Mouse (Mus musculus) lung, postnatal 0 days (tissue): ENCODE data around the gene Lrp1. TPM values are rescaled to one million over a fixed set of nuclear protein-coding genes. Genes with fewer than 3 reads are reported as not detected.

Experiments
- ATAC-seq: fragments of 200-750 bp; cut with Nextera tagmentation; 2 replicates; pipeline ENCODE4 v1.8.0; 2017; ENCODE audit warnings: moderate library complexity
- DNase-seq: peaks from one replicate; pipeline ENCODE4 v3.0.0-alpha.2; 2016; ENCODE audit warnings: low spot score
- H3K27ac ChIP-seq: fragments of 300-500 bp; sonication (generic); 2 replicates; pipeline ENCODE4 v1.5.1; 2014; ENCODE audit warnings: antibody characterized with exemption, mild to moderate bottlenecking, low read length, mixed read lengths
- H3K27me3 ChIP-seq: fragments of 300-500 bp; sonication (generic); replicated peaks from 2 replicates; pipeline ENCODE4 v1.6.1; 2014; ENCODE audit warnings: low read length, mixed read lengths; ENCODE audit not compliant: insufficient read depth
- H3K36me3 ChIP-seq: fragments of 300-500 bp; sonication (generic); 2 replicates; pipeline ENCODE4 v1.6.1; 2014; ENCODE audit warnings: low read length, mixed read lengths; ENCODE audit not compliant: insufficient read depth
- H3K4me1 ChIP-seq: fragments of 300-500 bp; sonication (generic); 2 replicates; pipeline ENCODE4 v1.6.1; 2014; ENCODE audit warnings: antibody characterized with exemption, low read depth, low read length, mixed read lengths; ENCODE audit not compliant: insufficient read depth
- H3K4me2 ChIP-seq: fragments of 300-500 bp; sonication (generic); replicated peaks from 2 replicates; pipeline ENCODE4 v1.6.1; 2014; ENCODE audit warnings: low read depth, mild to moderate bottlenecking, low read length, moderate library complexity, mixed read lengths
- H3K4me3 ChIP-seq: fragments of 300-500 bp; sonication (generic); 2 replicates; pipeline ENCODE4 v1.5.1; 2014; ENCODE audit warnings: low read depth, low read length
- H3K9ac ChIP-seq: fragments of 300-500 bp; sonication (generic); replicated peaks from 2 replicates; pipeline ENCODE4 v1.6.1; 2014; ENCODE audit warnings: low read depth, mild to moderate bottlenecking
- H3K9me3 ChIP-seq: fragments of 300-500 bp; sonication (generic); 2 replicates; pipeline ENCODE4 v1.6.1; 2016; ENCODE audit warnings: low read length, mixed read lengths
- CTCF ChIP-seq: IDR thresholded peaks from 2 replicates; pipeline ENCODE4 v1.5.1; 2016; ENCODE audit warnings: antibody characterized with exemption, mild to moderate bottlenecking
- EP300 ChIP-seq: IDR thresholded peaks from 2 replicates; pipeline ENCODE4 v1.6.1; 2016; ENCODE audit warnings: antibody characterized with exemption, mild to moderate bottlenecking, control low read depth
- WGBS: fragments of 180-500 bp; shearing (Covaris S2); extraction: QIAGEN DNeasy Blood & Tissue Kit; methylation state at CpG from one replicate; pipeline ENCODE4 v1.1.7; 2014; 5-methylcytosine and 5-hydroxymethylcytosine counted together
- polyA plus RNA-seq: library from polyadenylated mRNA; unstranded; fragments of >200 nt; fragmentation: Nextera tagmentation; extraction: Ambion mirVana; gene quantifications from 2 replicates; pipeline ENCODE4 v1.2.1, GENCODE M21; 2015

Gene Lrp1
- polyA plus RNA-seq, 1 experiment from 2014 or later, result 71.0 TPM

- Histone ChIP-seq H3K4me1 (peaks cover 4% of the 10 kb centered on the region; the same call in 1 of the 2 replicates), H3K9me3 (no peaks in the 10 kb centered on the region), H3K9ac (0 out of 2 replicates have a peak within 1 kb of the TSS, but pooled peaks have one; percentile 2), H3K36me3 (no peaks in the 10 kb centered on the region; the same call in 1 of the 2 replicates), H3K27ac (no peak within 1 kb of the TSS), H3K4me2 (peak within 1 kb of the TSS; percentile 68), H3K4me3 (peak within 1 kb of the TSS; percentile 41), H3K27me3 (peaks cover 60% of the 10 kb centered on the region)
- WGBS, result under 1% methylated on average over 55 of the region's 78 CpGs
- peak; percentile 55 for ATAC-seq
- TF ChIP-seq EP300 (no peak), CTCF (no peak)
- peak; percentile 38 for DNase-seq
Measured at GRCm38 (mm10) chr10:127534036-127534928, 86.7 kb downstream of the Lrp1 start, which contains the start of gene Nxph4. TSS of gene Nxph4 (minus strand) at chr10:127534559.

- Histone ChIP-seq H3K36me3 (no peaks in the 10 kb centered on the region), H3K9me3 (no peaks in the 10 kb centered on the region), H3K4me3 (no peak overlapping the region), H3K27me3 (peaks cover 86% of the 10 kb centered on the region), H3K4me1 (peaks cover 8% of the 10 kb centered on the region; the same call in 1 of the 2 replicates), H3K4me2 (no peak overlapping the region), H3K9ac (no peak overlapping the region), H3K27ac (no peak overlapping the region)
- ATAC-seq, result no peak
- WGBS, result 8% methylated on average over 4 of the region's 4 CpGs
- no peak for TF ChIP-seq CTCF
- no peak for TF ChIP-seq EP300
- DNase-seq, result no peak
Measured at GRCm38 (mm10) chr10:127531548-127531947, 89.4 kb downstream of the Lrp1 start.

DNA sequence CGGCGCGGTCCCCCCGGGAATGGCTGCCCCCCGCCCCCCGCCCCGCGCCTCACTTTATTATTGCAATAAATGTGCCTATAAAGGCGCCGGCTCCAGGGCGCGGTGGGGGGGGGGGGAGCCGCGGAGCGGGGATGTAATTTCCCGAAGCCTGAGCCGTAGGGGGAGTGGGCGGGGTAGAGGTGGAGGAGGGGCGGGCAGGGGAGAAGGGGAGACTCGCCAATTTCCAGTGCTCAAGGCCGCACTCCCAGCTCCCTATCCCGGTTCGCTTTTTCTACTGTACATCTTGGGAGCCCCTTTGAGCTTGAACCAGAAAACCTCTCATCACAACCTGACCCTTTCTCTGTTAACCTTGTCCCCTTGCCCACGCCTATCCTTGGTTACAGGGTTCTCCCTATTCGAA lies 90.0 kb downstream of the Lrp1 start:
- H3K4me2 ChIP-seq, result no peak overlapping the region
- H3K27me3 ChIP-seq, result peaks cover 85% of the 10 kb centered on the region
- no peaks in the 10 kb centered on the region for H3K9me3 ChIP-seq
- H3K9ac ChIP-seq, result no peak overlapping the region
- no peak overlapping the region for H3K4me3 ChIP-seq
- 2% methylated on average over 15 of the region's 25 CpGs for WGBS
- TF ChIP-seq CTCF, result no peak
- no peak for TF ChIP-seq EP300
- H3K27ac ChIP-seq, result no peak overlapping the region
- H3K36me3 ChIP-seq, result no peaks in the 10 kb centered on the region
- ATAC-seq (no peak), DNase-seq (no peak)
- H3K4me1 ChIP-seq, result peaks cover 10% of the 10 kb centered on the region; the same call in 1 of the 2 replicates

- H3K9ac ChIP-seq, result no peak overlapping the region
- H3K9me3 ChIP-seq, result no peaks in the 10 kb centered on the region
- H3K4me1 ChIP-seq, result 0 out of 2 replicates have a peak, but pooled peaks cover 5% of the 10 kb centered on the region
- no peak overlapping the region for H3K27ac ChIP-seq
- no peaks in the 10 kb centered on the region for H3K36me3 ChIP-seq
- 8% methylated on average over 17 of the region's 17 CpGs for WGBS
- H3K4me2 ChIP-seq, result no peak overlapping the region
- peaks cover 75% of the 10 kb centered on the region for H3K27me3 ChIP-seq
- no peak for TF ChIP-seq EP300
- no peak for TF ChIP-seq CTCF
- DNase-seq (no peak), ATAC-seq (no peak)
- no peak overlapping the region for H3K4me3 ChIP-seq
Measured at GRCm38 (mm10) chr10:127527481-127527880, 93.5 kb downstream of the Lrp1 start.

GRCm38 (mm10) chr10:127526681-127527080 lies 94.3 kb downstream of the Lrp1 start:
- Histone ChIP-seq H3K27me3 (peaks cover 69% of the 10 kb centered on the region), H3K27ac (no peak overlapping the region)
- peak; percentile 79 for TF ChIP-seq CTCF
- TF ChIP-seq EP300, result no peak

DNA sequence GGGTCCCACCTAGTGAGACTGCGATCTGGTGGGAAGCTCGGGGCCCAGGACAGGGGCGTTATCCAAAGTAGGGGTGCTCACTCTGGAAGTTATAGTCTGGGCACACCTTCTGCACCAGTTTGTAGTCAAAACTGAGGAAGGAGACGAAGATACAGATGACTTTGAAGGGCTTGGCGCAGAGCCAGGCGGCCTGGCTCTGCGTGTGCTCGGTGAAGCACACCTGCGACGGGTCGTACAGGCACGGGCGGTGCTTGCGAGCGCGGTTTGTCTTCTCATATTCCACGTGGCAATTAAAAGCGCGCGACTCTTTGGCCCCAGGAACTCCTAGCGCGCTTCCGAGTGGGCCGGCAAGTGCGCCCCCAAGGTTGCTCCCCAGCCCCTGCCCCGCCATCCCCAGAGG lies 94.9 kb downstream of the Lrp1 start:
- no peak overlapping the region for H3K27ac ChIP-seq
- H3K36me3 ChIP-seq, result no peaks in the 10 kb centered on the region
- WGBS, result 1% methylated on average over 26 of the region's 26 CpGs
- DNase-seq, result no peak
- H3K4me3 ChIP-seq, result peak overlapping the region; percentile 25; the same call in 1 of the 2 replicates
- no peak for ATAC-seq
- peak overlapping the region; percentile 53 for H3K4me2 ChIP-seq
- no peak overlapping the region for H3K9ac ChIP-seq
- peaks cover 64% of the 10 kb centered on the region for H3K27me3 ChIP-seq
- no peaks in the 10 kb centered on the region for H3K9me3 ChIP-seq
- H3K4me1 ChIP-seq, result peaks cover 14% of the 10 kb centered on the region; the same call in 1 of the 2 replicates
- TF ChIP-seq CTCF (no peak), EP300 (no peak)

More at GRCm38 (mm10) chr10:127526681-127527080, 94.3 kb downstream of the Lrp1 start:
- Histone ChIP-seq H3K4me3 (peak overlapping the region; percentile 25; the same call in 1 of the 2 replicates), H3K9ac (no peak overlapping the region), H3K4me1 (peaks cover 7% of the 10 kb centered on the region; the same call in 1 of the 2 replicates), H3K4me2 (peak overlapping the region; percentile 53), H3K36me3 (no peaks in the 10 kb centered on the region), H3K9me3 (no peaks in the 10 kb centered on the region)
- ATAC-seq, result peak; percentile 74
- DNase-seq, result peak; percentile 73
- whole genome bisulfite sequencing, result under 1% methylated on average over 26 of the region's 26 CpGs
